Mouse (Mus musculus) embryonic facial prominence, embryonic 13.5 days (tissue): Measurements from ENCODE around the gene Pgc. TPM values are rescaled to one million over a fixed set of nuclear protein-coding genes. Genes with fewer than 3 reads are reported as not detected.

Experiments
- ATAC-seq: fragments of 200-750 bp; cut with Nextera tagmentation; 2 replicates; pipeline ENCODE4 v1.8.0; 2017; ENCODE audit warnings: low read depth; ENCODE audit not compliant: insufficient number of reproducible peaks, insufficient read depth, low FRiP score, low TSS enrichment
- H3K27ac ChIP-seq: fragments of 300-500 bp; sonication (generic); 2 replicates; pipeline ENCODE4 v1.5.1; 2015; ENCODE audit warnings: moderate library complexity, mild to moderate bottlenecking, inconsistent platforms
- H3K27me3 ChIP-seq: fragments of 300-500 bp; sonication (generic); 2 replicates; pipeline ENCODE4 v1.6.1; 2015; ENCODE audit warnings: mild to moderate bottlenecking, inconsistent platforms
- H3K36me3 ChIP-seq: fragments of 300-500 bp; sonication (generic); 2 replicates; pipeline ENCODE4 v1.6.1; 2015; ENCODE audit warnings: mild to moderate bottlenecking, inconsistent platforms
- H3K4me1 ChIP-seq: fragments of 300-500 bp; sonication (generic); 2 replicates; pipeline ENCODE4 v1.6.1; 2015; ENCODE audit warnings: inconsistent platforms
- H3K4me2 ChIP-seq: fragments of 300-500 bp; sonication (generic); 2 replicates; pipeline ENCODE4 v1.6.1; 2015; ENCODE audit warnings: moderate library complexity, mild to moderate bottlenecking, inconsistent platforms
- H3K4me3 ChIP-seq: fragments of 300-500 bp; sonication (generic); 2 replicates; pipeline ENCODE4 v1.5.1; 2015; ENCODE audit warnings: mild to moderate bottlenecking, inconsistent platforms
- H3K9ac ChIP-seq: fragments of 300-500 bp; sonication (generic); 2 replicates; pipeline ENCODE4 v1.6.1; 2015; ENCODE audit warnings: mild to moderate bottlenecking, inconsistent platforms
- H3K9me3 ChIP-seq: fragments of 300-500 bp; sonication (generic); 2 replicates; pipeline ENCODE4 v1.6.1; 2016; ENCODE audit warnings: inconsistent platforms
- WGBS: fragments of 180-500 bp; shearing (Covaris S2); methylation state at CpG from one replicate; pipeline ENCODE4 v1.1.7; 2015; ENCODE audit warnings: mixed read lengths; 5-methylcytosine and 5-hydroxymethylcytosine counted together
- polyA plus RNA-seq: library from polyadenylated mRNA; unstranded; fragments of >200 nt; fragmentation: Nextera tagmentation; extraction: Ambion mirVana; gene quantifications from 2 replicates; pipeline ENCODE4 v1.2.1, GENCODE M21; 2015

Pgc gene
- polyA plus RNA-seq, 1 experiment from 2014 or later, result not detected

DNA sequence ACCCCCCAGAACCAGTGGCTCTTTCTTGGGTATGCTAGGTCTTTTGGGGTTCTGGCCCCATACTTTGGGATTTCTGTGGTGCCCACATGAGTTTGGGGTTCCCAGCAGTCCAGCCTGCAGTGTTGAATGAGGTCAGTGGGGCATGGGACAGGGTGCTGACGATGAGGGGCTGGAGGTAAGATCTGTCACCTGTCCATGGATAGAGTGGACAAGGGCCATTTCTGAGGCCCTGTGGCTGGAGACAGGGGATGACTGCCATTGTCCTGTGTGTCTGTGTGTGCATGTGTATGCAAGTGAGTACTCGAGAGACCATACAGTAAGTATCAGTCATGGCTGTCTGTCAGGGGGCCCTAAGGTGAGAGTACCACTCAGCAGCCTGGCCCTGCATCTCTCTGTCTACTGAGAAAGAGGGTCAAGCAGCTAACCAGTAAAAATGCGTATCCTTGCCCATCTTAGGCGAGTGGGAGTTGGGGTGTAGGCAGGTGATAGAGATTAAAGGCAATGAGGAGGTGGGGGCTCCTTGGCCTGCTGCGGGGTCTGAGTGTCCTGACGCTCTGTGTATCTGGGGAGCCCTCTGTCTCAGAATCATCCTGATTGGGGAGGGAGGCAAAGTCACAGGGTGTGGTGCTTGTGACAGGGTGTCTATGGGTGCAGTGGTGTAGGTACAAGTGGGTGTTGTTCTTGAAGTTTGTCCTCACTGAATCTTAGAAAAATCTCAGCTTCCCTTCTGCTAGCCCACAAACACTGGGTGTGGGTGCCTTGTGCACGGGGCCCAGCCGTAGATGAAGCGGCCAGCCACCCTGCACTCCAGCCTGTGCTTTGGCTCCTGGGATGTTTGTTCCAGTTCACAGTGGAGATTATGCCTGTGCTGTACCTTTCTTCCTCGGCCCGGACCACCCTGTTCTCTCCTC lies 43.0 kb downstream of the Pgc start:
- 79% methylated on average over 11 of the region's 11 CpGs for WGBS
- no peak for ATAC-seq
- Histone ChIP-seq H3K4me3 (no peak overlapping the region), H3K27me3 (no peaks in the 10 kb centered on the region), H3K4me2 (no peak overlapping the region), H3K9ac (no peak overlapping the region; the same call in 1 of the 2 replicates), H3K27ac (no peak overlapping the region), H3K4me1 (0 out of 2 replicates have a peak, but pooled peaks cover 3% of the 10 kb centered on the region), H3K9me3 (no peaks in the 10 kb centered on the region), H3K36me3 (no peaks in the 10 kb centered on the region)

DNA sequence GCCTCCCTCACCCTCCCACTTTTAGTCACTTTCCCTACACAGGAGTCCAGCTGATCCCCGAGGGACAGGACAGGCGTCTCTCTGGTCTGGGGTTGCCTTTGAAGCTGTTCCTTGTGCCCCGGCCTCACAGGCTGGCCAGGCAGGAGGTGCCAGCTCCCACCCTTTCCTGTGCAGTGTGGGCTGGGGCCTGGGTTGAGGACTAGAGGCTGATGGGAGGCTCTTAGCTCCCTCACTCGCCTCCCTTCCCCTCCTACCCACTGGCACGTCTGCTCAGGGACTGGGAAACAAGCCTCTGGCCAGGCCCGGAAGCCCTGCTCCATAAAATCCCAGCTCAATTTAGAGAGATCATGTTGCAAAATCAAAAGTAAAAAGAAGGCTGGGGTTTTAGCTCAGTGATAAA lies 47.0 kb downstream of the Pgc start:
- Histone ChIP-seq H3K36me3 (no peaks in the 10 kb centered on the region), H3K4me1 (0 out of 2 replicates have a peak, but pooled peaks cover 6% of the 10 kb centered on the region), H3K27me3 (no peaks in the 10 kb centered on the region), H3K27ac (no peak overlapping the region), H3K4me2 (no peak overlapping the region), H3K9ac (0 out of 2 replicates have a peak overlapping the region, but pooled peaks have one; percentile 40), H3K4me3 (no peak overlapping the region), H3K9me3 (no peaks in the 10 kb centered on the region)
- no peak for ATAC-seq
- 38% methylated on average over 6 of the region's 6 CpGs for WGBS

DNA sequence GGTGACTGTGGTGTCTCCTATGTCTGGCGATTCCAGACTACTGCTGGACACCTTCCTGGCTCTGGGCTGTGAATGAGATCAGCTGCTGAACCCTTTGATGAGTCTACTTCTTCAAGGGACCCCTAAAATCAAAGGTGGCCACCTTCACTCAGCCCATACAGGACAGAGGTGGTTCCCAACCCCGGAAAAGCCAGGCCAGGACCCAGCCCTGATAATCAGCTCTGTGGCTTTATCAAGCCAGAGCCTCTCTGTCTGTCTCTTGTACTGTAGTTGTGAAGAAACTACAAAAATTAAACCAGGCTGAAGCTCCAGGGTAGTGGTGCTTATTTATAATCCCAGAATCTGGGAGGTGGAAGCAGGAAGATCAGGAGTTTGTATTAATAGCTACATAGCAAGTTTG lies 50.5 kb downstream of the Pgc start:
- Histone ChIP-seq H3K4me2 (no peak overlapping the region), H3K36me3 (no peaks in the 10 kb centered on the region), H3K27ac (no peak overlapping the region; the same call in 1 of the 2 replicates), H3K9ac (0 out of 2 replicates have a peak overlapping the region, but pooled peaks have one; percentile 16), H3K27me3 (no peaks in the 10 kb centered on the region), H3K4me3 (no peak overlapping the region), H3K9me3 (no peaks in the 10 kb centered on the region), H3K4me1 (0 out of 2 replicates have a peak, but pooled peaks cover 6% of the 10 kb centered on the region)
- 67% methylated on average over 2 of the region's 2 CpGs for WGBS
- no peak for ATAC-seq

DNA sequence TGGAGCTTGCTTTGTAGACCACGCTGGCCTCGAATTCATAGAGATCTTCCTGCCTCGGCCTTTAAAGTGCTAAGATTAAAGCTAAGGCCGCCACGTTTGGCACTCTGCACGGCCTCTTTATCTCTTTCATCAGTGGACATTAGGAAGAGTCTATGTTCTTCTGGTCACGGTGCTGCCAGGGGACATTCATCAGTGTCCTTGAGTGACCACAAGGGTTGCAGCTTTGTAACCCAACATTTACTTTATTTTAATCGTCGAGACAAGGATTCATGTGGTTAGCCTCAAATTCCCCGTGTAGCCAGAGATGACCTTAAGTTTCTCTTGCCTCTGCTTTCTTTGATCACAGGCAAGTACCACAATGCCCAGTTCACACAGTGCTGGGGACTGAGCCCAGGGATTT lies 53.8 kb downstream of the Pgc start:
- WGBS, result 77% methylated on average over 10 of the region's 10 CpGs

DNA sequence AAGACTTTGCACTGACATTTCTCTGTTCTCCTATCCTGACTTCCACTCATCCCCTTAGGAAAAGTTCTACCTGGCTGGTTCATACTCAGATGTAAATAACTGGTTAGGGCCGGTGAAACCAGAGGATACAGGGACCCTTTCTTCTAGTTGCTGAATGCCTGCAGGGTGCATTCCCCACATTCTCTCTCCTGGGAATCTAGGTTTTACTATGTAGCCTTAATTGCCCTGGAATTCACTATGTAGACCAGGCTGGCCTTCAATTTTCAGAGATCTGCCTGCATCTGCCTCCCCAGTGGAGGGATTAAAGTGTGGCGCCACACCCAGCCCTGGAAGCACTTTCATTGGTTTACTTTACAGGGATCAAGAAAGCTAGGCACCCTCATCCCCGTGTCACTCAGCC lies 55.8 kb downstream of the Pgc start:
- 71% methylated on average over 3 of the region's 3 CpGs for WGBS
- H3K9me3 ChIP-seq, result no peaks in the 10 kb centered on the region
- H3K9ac ChIP-seq, result no peak overlapping the region
- H3K4me2 ChIP-seq, result no peak overlapping the region
- H3K27me3 ChIP-seq, result no peaks in the 10 kb centered on the region
- no peak for ATAC-seq
- peaks cover 7% of the 10 kb centered on the region for H3K4me1 ChIP-seq
- H3K36me3 ChIP-seq, result no peaks in the 10 kb centered on the region
- no peak overlapping the region for H3K4me3 ChIP-seq
- no peak overlapping the region for H3K27ac ChIP-seq

More for the DNA sequence above, 53.8 kb downstream of the Pgc start:
- Histone ChIP-seq H3K27ac (no peak overlapping the region), H3K9me3 (no peaks in the 10 kb centered on the region), H3K9ac (no peak overlapping the region), H3K27me3 (no peaks in the 10 kb centered on the region), H3K4me3 (no peak overlapping the region), H3K36me3 (no peaks in the 10 kb centered on the region), H3K4me2 (no peak overlapping the region), H3K4me1 (peaks cover 6% of the 10 kb centered on the region)
- no peak for ATAC-seq

DNA sequence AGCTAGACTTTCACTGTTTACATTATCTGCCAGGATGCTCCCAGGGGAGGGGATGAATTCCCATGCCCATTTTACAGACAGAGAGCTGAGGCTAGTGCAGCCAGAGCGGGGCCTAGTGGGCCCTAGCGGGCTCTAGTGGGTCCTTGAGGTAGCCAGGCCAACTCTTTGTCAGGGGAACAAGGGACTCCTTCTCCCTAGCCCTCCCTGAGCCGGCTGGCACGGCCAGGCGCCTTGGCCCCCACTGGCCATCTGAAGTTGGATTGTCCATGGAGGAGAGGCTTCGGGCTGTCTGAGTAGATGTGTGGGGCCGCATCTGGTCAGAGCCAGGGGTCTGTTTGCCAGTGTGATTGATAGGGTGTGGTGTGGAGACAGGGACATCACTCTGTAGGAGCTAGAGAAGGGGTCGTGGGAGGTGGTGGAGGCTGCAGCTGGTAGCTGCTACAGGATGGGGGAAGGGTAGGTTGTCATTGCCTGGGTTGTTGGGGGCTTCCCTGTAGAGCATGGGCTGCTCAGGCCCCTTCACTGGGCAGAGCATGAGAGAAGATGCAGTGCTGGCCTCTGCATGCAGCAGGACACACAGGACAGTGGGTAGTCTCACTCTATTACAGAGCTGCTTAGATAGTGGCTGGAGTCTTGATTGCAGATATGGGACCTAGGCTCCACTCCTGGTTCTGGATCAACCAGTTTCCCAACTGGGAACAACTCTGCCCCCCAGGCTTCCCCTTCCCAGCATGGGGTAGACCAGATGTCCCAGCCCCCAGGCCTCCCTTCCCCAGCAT lies 57.0 kb downstream of the Pgc start:
- Histone ChIP-seq H3K4me3 (no peak overlapping the region), H3K9ac (no peak overlapping the region), H3K4me1 (peaks cover 19% of the 10 kb centered on the region), H3K4me2 (no peak overlapping the region), H3K9me3 (no peaks in the 10 kb centered on the region), H3K27me3 (0 out of 2 replicates have a peak, but pooled peaks cover 4% of the 10 kb centered on the region), H3K36me3 (no peaks in the 10 kb centered on the region), H3K27ac (no peak overlapping the region)
- 80% methylated on average over 8 of the region's 8 CpGs for WGBS
- ATAC-seq, result no peak

Other genes with a start within 250 kb of the Pgc start
- 34.1 and 38.1 TPM in 2 replicates for gene Taf8, start 224.6 kb upstream of the Pgc start, polyA plus RNA-seq
- gene Ccnd3, start 221.8 kb upstream of the Pgc start, polyA plus RNA-seq, result 359 and 377 TPM in 2 replicates
- gene Bysl, start 115.3 kb upstream of the Pgc start, polyA plus RNA-seq, result 23.0 and 26.6 TPM in 2 replicates
- 52.9 and 60.1 TPM in 2 replicates for gene Med20, start 115.3 kb upstream of the Pgc start, polyA plus RNA-seq
- gene Gm20517, start 115.3 kb upstream of the Pgc start, polyA plus RNA-seq, result 0.96 and 2.4 TPM in 2 replicates
- gene Usp49, start 96.2 kb upstream of the Pgc start, polyA plus RNA-seq, result 6.2 and 6.4 TPM in 2 replicates
- 412 and 418 TPM in 2 replicates for gene Tomm6, start 38.5 kb upstream of the Pgc start, polyA plus RNA-seq
- gene Frs3, start 37.8 kb upstream of the Pgc start, polyA plus RNA-seq, result 7.5 TPM in 2 replicates
- gene Gm21981, start 32.4 kb upstream of the Pgc start, polyA plus RNA-seq, result 0.39 and 0.54 TPM in 2 replicates
- gene Prickle4, start 32.1 kb upstream of the Pgc start, polyA plus RNA-seq, result 0.60 and 0.91 TPM in 2 replicates
- 6.7 and 6.8 TPM in 2 replicates for gene Tfeb, start 10.2 kb downstream of the Pgc start, polyA plus RNA-seq
- gene Mdfi, start 107.8 kb downstream of the Pgc start, polyA plus RNA-seq, result 28.9 and 35.9 TPM in 2 replicates
- gene Foxp4, start 197.8 kb downstream of the Pgc start, polyA plus RNA-seq, result 18.9 and 19.8 TPM in 2 replicates